ENCODE assay signal across 13 mouse cellular contexts in the genomic region with DNA sequence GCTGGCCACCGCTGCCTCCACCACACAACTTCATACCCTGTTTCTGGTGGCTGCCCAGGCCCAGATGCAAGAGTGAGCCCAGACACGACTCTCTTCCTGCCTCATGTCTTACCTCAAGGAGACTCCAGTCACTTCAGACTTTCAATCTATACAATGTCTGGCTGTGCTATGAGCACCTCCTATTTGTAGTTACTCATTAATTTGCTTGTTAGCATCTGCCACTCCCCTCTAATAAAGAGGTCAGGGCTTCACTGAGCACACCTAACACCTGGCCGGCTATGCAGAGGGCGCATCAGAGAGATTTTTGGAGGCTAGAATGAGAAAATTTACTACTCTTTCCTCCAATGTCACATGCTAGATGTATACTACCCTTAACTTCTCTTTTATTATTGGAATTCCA.
"Had no signal": no experiment of that assay in that cellular context is flagged by ENCODE, and none has a peak within 500 bp of the region (broad histone marks: within the 10 kb centered on the region; RNA-seq: fewer than 3 reads in every experiment).

No protein-coding gene starts in this region.

- DNase-seq: kidney, adult 8-10 months; kidney, postnatal 10 days; kidney, postnatal 36 days; layer of hippocampus, postnatal 36 days; lung, embryonic 14.5 days; midbrain, embryonic 14.5 days; thymus, postnatal 25 days had no signal

- H3K36me3 ChIP-seq: kidney, embryonic 15.5 days had no signal

- H3K9me3 ChIP-seq: kidney, embryonic 15.5 days; liver, embryonic 12.5 days had no signal

- H3K27ac ChIP-seq: kidney, embryonic 15.5 days; left cerebral cortex, adult 2 months; liver, embryonic 12.5 days; macrophage had no signal

- ATAC-seq: liver, embryonic 12.5 days; lung, postnatal 0 days had no signal

- H3K4me3 ChIP-seq: kidney, embryonic 15.5 days; left cerebral cortex, adult 2 months; liver, embryonic 12.5 days had no signal

- H3K9ac ChIP-seq: kidney, embryonic 15.5 days; liver, embryonic 12.5 days; lung, embryonic 14.5 days had no signal

- H3K4me2 ChIP-seq: kidney, embryonic 15.5 days; liver, embryonic 12.5 days; lung, embryonic 14.5 days; midbrain, embryonic 11.5 days had no signal

- H3K27me3 ChIP-seq: kidney, embryonic 15.5 days; liver, embryonic 12.5 days had no signal
